Mouse (Mus musculus): Measurements from ENCODE around the gene Dhrs2.

Dhrs2 gene

GRCm38 (mm10) chr14:55221707-55222106 lies at the start of gene Dhrs2:
Gene Dhrs2 (plus strand): TSS chr14:55222007.
- in situ Hi-C loops (cut with MboI, MseI): no loop called here

DNA sequence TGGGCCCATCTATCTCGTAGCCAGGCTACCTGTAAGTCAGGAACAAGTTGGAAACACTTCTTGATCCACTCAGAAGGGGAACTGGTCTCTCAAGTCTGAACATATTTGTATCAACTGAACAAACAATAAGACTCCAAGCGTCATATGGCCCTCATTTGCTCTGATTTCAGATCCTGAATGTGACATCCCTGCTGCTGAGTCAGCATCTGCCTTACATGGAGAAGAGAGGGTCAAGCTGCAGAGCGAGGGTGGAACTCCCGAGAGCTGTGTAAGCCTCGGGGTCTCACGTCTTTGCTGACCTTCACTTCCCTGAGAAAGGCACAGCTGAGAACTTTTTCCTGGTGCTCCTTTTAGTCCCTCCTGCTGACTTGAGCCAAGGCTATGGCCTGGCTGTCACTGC lies 47.6 kb upstream of the Dhrs2 start:
- in situ Hi-C loops (cut with MboI, MseI): no loop called here

GRCm38 (mm10) chr14:55177274-55177673 lies 44.5 kb upstream of the Dhrs2 start:
- in situ Hi-C loops (cut with MboI, MseI): no loop called here

GRCm38 (mm10) chr14:55180951-55181350 lies 40.9 kb upstream of the Dhrs2 start:
- in situ Hi-C loops (cut with MboI, MseI): no loop called here

DNA sequence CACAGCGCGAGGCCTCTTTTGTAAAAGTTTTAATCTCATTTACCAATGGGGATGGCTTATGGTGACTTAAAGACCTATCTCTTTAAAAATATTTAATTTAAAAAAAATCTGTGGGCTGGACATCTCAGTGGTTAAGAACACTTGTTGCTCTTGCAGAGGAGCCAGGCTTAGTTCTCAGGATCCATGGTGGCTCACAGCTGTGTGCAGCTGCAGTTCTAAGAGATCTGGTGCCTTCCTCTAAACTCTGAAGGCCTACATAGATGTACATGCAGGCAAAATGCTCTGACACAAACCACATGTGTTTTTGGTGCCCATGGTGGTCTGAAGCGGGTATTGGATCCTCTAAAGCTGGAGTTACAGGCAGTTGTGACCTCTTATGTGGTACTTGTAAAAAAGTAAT lies 38.6 kb upstream of the Dhrs2 start:
- in situ Hi-C loops (cut with MboI, MseI): no loop called here

- in situ Hi-C loops (cut with MboI, MseI): no loop called here
Observed at GRCm38 (mm10) chr14:55184640-55185145, 37.1 kb upstream of the Dhrs2 start.

DNA sequence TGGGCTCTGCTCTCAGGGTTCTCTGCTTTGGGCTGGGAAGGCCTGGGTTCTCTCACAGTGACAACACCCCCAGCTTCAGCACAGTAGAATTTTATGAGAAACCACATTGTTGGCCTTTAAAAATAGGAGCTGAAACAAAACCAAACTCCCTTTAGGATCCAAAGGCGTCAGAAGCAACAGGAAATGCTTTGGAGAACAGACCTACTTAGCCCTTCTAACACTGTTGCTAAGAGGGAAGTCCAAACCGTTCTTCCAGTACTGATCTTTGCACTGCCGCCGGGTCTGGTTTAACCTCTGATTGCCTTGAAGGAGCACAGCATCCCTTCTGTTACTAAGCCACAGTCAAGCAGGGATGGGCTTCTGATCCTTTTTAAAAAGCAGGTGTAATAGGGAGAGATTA lies 33.3 kb upstream of the Dhrs2 start:
- in situ Hi-C loops (cut with MboI, MseI): no loop called here

- in situ Hi-C loops (cut with MboI, MseI): no loop called here
Observed at GRCm38 (mm10) chr14:55189351-55189769, 32.4 kb upstream of the Dhrs2 start.

DNA sequence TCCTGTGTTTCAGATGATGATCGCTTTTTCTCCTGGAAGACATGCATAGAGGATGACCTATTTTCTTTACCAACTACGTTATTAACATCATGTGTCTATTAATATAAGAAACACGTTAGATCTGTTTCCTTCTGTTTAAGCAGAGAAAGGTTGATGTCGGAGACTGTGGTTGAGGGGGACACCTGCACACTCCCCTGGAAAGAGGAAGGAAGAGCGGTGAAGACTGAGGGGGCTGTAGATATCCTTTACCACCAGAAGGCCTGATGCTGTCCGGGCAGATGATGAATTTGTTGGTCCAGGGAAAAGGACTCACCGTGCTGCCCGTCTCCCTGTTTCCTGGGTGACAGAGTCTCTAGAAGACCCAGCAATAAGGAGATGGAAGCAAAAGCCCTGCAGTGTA lies 28.5 kb upstream of the Dhrs2 start:
- in situ Hi-C loops (cut with MboI, MseI): loop anchor here (10.0 kb wide), 1 partner anchor 199 kb away; the partner anchor contains the start of gene Myh7

DNA sequence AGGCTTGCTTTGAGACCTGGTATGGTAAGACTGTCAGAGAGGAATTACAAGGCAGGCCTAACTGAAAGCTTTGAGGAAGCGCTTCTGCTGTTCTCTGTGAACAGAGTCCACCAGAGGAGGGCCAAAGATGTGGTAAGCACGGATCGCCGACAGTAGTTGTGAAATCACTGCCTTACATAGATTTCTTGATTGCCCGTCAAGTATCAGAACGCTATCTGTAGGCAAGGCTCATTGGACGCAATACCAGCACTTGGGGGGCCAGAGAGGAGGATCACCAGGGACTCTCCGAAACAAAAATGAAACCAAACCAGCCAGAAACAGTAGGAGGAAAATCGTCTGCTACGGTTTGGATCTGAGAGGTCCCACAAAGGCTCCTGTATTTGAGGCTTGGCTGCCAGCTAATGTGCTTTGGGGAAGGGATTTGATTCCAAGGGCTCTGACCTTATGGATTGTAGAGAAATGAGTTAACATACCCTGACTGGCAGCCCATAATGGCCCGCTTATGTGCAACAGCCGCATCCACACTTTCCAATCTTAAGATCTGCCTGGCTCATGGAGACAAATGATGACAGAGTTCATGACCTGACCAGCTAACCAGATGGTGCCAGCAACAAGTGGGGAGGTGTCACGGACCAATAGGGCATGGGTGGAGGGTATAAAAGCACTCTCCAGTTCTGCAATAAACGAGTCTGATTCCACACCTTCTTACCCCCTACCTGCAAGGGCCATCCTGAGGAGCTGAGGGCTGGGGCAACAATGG lies 27.8 kb upstream of the Dhrs2 start:
- in situ Hi-C loops (cut with MboI, MseI): loop anchor here (10.0 kb wide), 1 partner anchor 199 kb away; the partner anchor contains the start of gene Myh7

- in situ Hi-C loops (cut with MboI, MseI): loop anchor here (10.0 kb wide), 1 partner anchor 200 kb away; the partner anchor contains the start of gene Myh7
Observed at GRCm38 (mm10) chr14:55194786-55195185, 27.0 kb upstream of the Dhrs2 start.

DNA sequence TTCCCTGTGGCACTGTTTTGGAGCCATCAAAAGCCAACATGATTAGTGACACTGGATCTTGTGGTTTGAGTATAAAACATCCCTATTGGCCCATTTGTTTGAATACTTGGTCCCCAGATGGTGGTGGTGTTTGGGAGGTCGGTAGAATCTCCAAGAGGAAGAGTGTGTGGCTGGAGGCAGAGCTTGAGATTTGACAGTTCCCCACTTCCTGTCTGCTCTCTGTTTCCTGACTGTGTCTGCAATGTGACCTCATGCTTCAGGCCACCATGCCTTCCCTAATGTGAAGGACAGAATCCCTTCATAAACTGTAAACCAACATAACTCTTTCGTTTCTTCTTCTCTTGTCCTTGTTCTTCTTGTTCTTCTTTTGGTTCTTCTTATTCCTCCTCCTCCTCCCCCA lies 24.7 kb upstream of the Dhrs2 start:
- in situ Hi-C loops (cut with MboI, MseI): loop anchor here (10.0 kb wide), 1 partner anchor 202 kb away; the partner anchor contains the start of gene Myh7

- in situ Hi-C loops (cut with MboI, MseI): loop anchor here (10.0 kb wide), 1 partner anchor 203 kb away; the partner anchor contains the start of gene Myh7
Observed at GRCm38 (mm10) chr14:55198187-55198586, 23.6 kb upstream of the Dhrs2 start.

- in situ Hi-C loops (cut with MboI, MseI): no loop called here
Observed at GRCm38 (mm10) chr14:55204544-55204943, 17.3 kb upstream of the Dhrs2 start.

DNA sequence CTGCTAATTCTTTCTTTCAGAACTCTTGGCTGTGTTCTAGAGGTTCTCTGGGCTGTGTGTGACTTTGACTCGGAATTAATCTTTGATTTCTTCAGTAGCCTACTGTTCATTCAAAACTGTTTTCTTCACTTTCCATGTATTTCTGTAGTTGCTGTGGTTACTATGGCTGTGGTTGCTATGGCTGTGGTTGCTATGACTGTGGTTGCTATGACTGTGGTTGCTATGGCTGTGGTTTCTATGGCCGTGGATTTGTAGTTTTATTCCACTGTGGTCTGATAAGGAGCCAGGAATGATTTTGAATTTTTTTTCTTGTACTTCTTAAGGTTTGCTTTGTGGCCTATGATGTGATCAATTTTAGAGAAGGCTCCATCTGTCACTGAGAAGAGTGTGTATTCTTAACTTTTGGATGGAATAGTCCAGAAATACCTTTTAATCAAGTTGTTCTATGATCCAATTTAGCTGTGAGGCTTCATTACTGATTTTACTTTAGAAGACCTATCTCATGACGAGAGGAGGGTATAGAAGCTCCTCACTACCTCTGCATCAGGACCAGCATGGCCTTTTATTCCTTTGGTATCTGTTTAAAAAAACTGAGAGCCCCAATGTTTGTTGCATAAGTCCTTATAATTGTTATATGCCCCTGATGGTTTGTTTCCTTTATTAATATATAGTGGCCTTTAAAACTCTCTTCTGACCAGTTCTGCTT lies 16.6 kb upstream of the Dhrs2 start:
- in situ Hi-C loops (cut with MboI, MseI): no loop called here

DNA sequence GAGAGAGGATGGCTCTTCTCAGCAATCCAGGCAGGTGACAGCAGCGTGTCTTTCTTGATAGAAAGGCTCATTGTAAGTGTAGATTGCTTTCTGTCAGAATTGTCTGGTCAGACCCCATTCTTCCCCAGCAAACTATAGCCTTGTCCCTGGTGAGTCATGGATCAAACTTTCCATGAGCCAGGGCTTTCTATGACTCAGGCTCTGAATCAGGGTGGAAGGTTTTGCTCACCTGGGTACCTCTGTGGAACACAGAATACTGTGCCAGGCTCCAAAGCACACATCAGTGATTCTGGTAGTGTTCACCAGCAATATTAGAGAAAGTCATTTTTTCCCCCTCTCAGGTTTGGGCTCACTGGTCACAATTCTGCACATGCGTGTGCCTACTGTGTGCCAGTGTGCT lies 13.5 kb upstream of the Dhrs2 start:
- in situ Hi-C loops (cut with MboI, MseI): no loop called here

DNA sequence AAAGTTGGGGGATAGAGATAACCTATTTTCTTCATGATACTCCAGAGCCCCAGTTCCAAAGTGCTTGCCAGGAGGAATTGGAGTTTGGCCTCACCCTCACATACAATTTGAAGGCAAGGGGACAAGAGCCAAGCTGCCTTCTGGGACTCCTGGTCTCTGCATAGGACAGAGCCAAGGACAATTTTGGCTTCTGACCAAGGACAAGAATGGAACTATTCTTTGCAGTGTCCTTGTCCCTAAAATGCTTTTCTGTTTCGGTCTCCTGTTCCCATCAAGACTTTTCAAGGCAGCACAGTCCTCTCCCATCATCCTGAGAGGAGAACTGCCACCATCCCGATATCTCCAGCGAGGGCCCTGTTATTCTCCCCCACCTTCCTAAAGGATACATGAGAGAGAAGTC lies 8.2 kb upstream of the Dhrs2 start:
- in situ Hi-C loops (cut with MboI, MseI): loop anchor here (5.0 kb wide), 1 partner anchor 71 kb away; no protein-coding TSS in a partner anchor

DNA sequence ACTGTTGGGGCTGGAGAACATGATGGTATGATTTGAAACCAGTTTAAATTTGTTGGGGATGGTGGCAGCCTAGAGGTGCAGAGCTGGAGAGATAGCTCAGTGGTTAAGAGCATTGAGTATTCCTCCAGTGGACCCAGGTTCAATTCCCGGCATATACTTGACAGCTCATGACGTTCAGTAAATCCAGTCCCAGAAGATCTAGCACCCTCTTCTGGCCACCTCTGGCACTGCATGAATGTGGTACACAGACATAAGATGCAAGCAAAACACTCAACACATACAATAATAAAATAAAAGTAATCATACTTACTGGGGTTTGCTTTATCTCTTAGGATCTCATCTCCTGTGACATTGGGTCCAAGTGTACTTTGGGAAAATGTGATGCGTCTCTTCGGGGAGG lies 7.3 kb upstream of the Dhrs2 start:
- in situ Hi-C loops (cut with MboI, MseI): loop anchor here (5.0 kb wide), 1 partner anchor 72 kb away; no protein-coding TSS in a partner anchor

DNA sequence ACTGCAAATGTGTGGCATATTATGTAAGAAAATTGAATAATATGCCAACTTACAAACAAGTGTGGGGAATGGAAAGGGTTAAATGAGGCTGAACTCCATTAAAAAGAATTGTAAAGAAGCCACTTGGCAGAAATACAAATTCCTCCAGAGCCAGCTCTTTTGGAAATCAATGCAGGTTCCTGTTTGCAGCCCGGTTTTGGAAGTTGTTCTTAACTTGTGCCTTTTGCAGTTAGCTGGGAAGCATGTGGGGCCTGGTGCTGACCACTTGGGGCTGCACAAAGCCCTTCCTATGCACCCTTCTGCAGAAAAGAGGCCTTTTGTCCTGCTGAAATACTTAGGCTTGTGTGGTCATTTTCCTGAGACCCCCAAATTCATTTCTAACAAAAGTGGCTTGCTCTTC lies 1.4 kb downstream of the Dhrs2 start:
- in situ Hi-C loops (cut with MboI, MseI): no loop called here

DNA sequence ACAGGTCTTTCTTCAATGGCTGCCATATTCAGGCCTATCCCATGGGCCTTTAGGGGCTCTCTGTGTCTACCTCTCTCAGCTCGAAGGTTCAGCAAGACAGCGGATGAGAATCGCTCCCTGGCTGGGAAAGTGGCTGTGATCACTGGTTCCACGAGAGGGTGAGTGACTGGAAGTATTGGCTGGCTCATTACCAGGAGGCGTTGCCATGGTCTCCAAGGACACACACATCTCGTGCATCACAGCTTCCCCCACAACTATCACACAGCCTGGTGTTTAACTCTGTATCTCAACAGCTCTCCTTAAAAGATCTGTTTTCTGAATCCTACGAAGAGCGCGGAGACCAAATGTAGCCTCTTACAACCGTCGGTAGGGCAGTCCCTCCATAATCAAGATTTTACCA lies 12.8 kb downstream of the Dhrs2 start:
- in situ Hi-C loops (cut with MboI, MseI): no loop called here

GRCm38 (mm10) chr14:55236685-55237084 lies 14.9 kb downstream of the Dhrs2 start:
- in situ Hi-C loops (cut with MboI, MseI): no loop called here

DNA sequence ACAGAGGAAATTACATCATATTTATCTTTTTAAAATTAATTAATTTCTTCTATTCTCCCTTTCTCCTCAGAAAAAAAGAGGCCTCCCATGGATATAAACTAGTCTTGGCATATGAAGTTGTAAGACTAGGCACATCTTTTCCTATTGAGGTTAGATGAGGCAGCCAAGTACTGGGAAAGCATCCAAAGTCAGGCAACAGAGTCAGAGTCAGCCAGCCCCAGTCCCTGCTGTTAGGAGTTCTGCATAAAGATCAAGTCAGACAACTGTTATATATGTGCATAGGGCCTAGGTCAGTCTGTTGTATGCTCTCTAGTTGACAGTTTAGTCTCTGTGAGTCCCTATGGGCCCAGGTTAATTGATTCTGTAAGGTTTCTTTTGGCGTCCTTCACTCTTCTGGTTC lies 20.9 kb downstream of the Dhrs2 start:
- in situ Hi-C loops (cut with MboI, MseI): no loop called here

Data from T-helper 2 cell (primary cell).